28 mouse cellular contexts compared by ENCODE assay signal in genomic region chr12:13196146-13196545, GRCm38 (mm10). TPM values are rescaled to one million over a fixed set of nuclear protein-coding genes. Genes with fewer than 3 reads are reported as not detected.
DNase-seq lines count a peak whose midpoint lies in the region; ATAC-seq and TF ChIP-seq lines count a peak whose summit lies in the region.
"Had no signal": no experiment of that assay in that cellular context is flagged by ENCODE, and none has a peak within 500 bp of the region (broad histone marks: within the 10 kb centered on the region; RNA-seq: fewer than 3 reads in every experiment).

No protein-coding gene starts in this region.

- no peak for TF ChIP-seq POLR2A in liver, adult 2 months (IDR thresholded peaks at IDR 0.05; ENCODE audit: extremely low read depth, insufficient read depth, low read length)

- no peak overlapping the region for H3K9ac ChIP-seq in liver, adult 2 months (ENCODE audit: low read depth, low read length)
- H3K9ac ChIP-seq in liver, postnatal 0 days (replicated peaks) = no peak overlapping the region
- H3K9ac ChIP-seq in liver, embryonic 11.5 days (ENCODE audit: low read depth, low read length) = no peak overlapping the region
- H3K9ac ChIP-seq: embryonic facial prominence, embryonic 13.5 days; embryonic facial prominence, embryonic 15.5 days; forebrain, embryonic 12.5 days had no signal

- TF ChIP-seq CTCF in liver, adult 2 months (IDR thresholded peaks at IDR 0.05; ENCODE audit: low read depth, low read length) = no peak
- TF ChIP-seq CTCF in liver, postnatal 0 days (IDR thresholded peaks at IDR 0.05; ENCODE audit: low read depth) = no peak

- no peak overlapping the region for H3K4me2 ChIP-seq in liver, postnatal 0 days (ENCODE audit: low read depth, low read length)
- H3K4me2 ChIP-seq in liver, embryonic 11.5 days = no peak overlapping the region
- H3K4me2 ChIP-seq: embryonic facial prominence, embryonic 13.5 days; embryonic facial prominence, embryonic 15.5 days; forebrain, embryonic 12.5 days had no signal

- peak; percentile 99 for ATAC-seq in liver, postnatal 0 days
- ATAC-seq in liver, embryonic 11.5 days (replicated peaks; ENCODE audit: low FRiP score) = no peak
- ATAC-seq: activated CD4-positive, CD25-positive, alpha-beta regulatory T cell, adult 4 months; CD4-positive, CD25-positive, alpha-beta regulatory T cell, adult 4 months; forebrain, embryonic 14.5 days; forebrain, embryonic 16.5 days; Patski had no signal

- 33% methylated on average over 4 of the region's 4 CpGs for WGBS in liver, adult 2 months
- 49% methylated on average over 4 of the region's 4 CpGs for WGBS in liver, postnatal 0 days (ENCODE audit: insufficient replicate concordance)
- WGBS in liver, embryonic 11.5 days = 74% methylated on average over 4 of the region's 4 CpGs

- H3K36me3 ChIP-seq in liver, adult 2 months (ENCODE audit: control insufficient read depth, insufficient read depth, low read length) = no peaks in the 10 kb centered on the region
- no peaks in the 10 kb centered on the region for H3K36me3 ChIP-seq in liver, postnatal 0 days (replicated peaks; ENCODE audit: insufficient read depth, low read length)
- H3K36me3 ChIP-seq in liver, embryonic 11.5 days (ENCODE audit: control insufficient read depth, insufficient read depth, low read length) = no peaks in the 10 kb centered on the region
- H3K36me3 ChIP-seq: embryonic facial prominence, embryonic 13.5 days; embryonic facial prominence, embryonic 15.5 days; forebrain, embryonic 10.5 days; forebrain, embryonic 12.5 days; G1E had no signal

- H3K27ac ChIP-seq in liver, adult 2 months (replicated peaks; ENCODE audit: insufficient read depth, low read depth, low read length) = no peak overlapping the region
- no peak overlapping the region for H3K27ac ChIP-seq in liver, postnatal 0 days (ENCODE audit: low read depth)
- H3K27ac ChIP-seq in liver, embryonic 11.5 days (ENCODE audit: low read depth, low read length) = no peak overlapping the region
- H3K27ac ChIP-seq: embryonic facial prominence, embryonic 13.5 days; embryonic facial prominence, embryonic 15.5 days; forebrain, embryonic 10.5 days; forebrain, embryonic 12.5 days had no signal

- no peaks in the 10 kb centered on the region for H3K9me3 ChIP-seq in liver, postnatal 0 days (ENCODE audit: low read length)
- H3K9me3 ChIP-seq in liver, embryonic 11.5 days (ENCODE audit: control insufficient read depth, low read length) = no peaks in the 10 kb centered on the region
- H3K9me3 ChIP-seq: embryonic facial prominence, embryonic 13.5 days; embryonic facial prominence, embryonic 15.5 days; forebrain, embryonic 10.5 days; forebrain, embryonic 12.5 days; G1E had no signal

- DNase-seq in liver, adult 2 months (ENCODE audit: extremely low read depth, low read depth, low spot score) = peak; percentile 34
- no peak for DNase-seq in liver
- DNase-seq in liver, postnatal 0 days = no peak
- no peak for DNase-seq in liver, embryonic 11.5 days (ENCODE audit: low spot score)
- no peak for DNase-seq in gastrocnemius, postnatal 36 days
- DNase-seq: adrenal gland, adult 2 months; adrenal gland, postnatal 10 days; adrenal gland, postnatal 25 days; B cell, adult 2 months; cerebellum, adult 11 months; cerebellum, adult 18-20 months; cerebellum, adult 8-10 months; cerebellum, adult 9-11 months; cerebellum, postnatal 14 days; cerebellum, postnatal 36 days; embryo, embryonic 11 days had no signal

- H3K27me3 ChIP-seq in liver, adult 2 months (ENCODE audit: control insufficient read depth, insufficient read depth, low read length) = no peaks in the 10 kb centered on the region
- no peaks in the 10 kb centered on the region for H3K27me3 ChIP-seq in liver, postnatal 0 days (ENCODE audit: insufficient read depth, low read length)
- no peaks in the 10 kb centered on the region for H3K27me3 ChIP-seq in liver, embryonic 11.5 days (replicated peaks; ENCODE audit: control insufficient read depth, insufficient read depth, low read length)
- H3K27me3 ChIP-seq: CH12.LX; embryonic facial prominence, embryonic 13.5 days; embryonic facial prominence, embryonic 15.5 days; forebrain, embryonic 12.5 days; Patski had no signal

- H3K79me2 ChIP-seq in liver, adult 2 months (ENCODE audit: control insufficient read depth, insufficient read depth, low read length) = no peaks in the 10 kb centered on the region

- TF ChIP-seq EP300 in liver, postnatal 0 days (IDR thresholded peaks at IDR 0.05; ENCODE audit: low read depth) = peak; percentile 37; the same call in 1 of the 2 replicates

- intact Hi-C loops in gastrocnemius, postnatal 36 days (cut with DNase I) = no loop called here

- no peak overlapping the region for H3K4me3 ChIP-seq in liver, adult 2 months (ENCODE audit: insufficient read depth, low read depth, low read length)
- no peak overlapping the region for H3K4me3 ChIP-seq in liver, postnatal 0 days (ENCODE audit: low read depth, low read length)
- H3K4me3 ChIP-seq in liver, embryonic 11.5 days (ENCODE audit: low read depth, low read length) = no peak overlapping the region
- H3K4me3 ChIP-seq: embryonic facial prominence, embryonic 13.5 days; embryonic facial prominence, embryonic 15.5 days; erythroblast, embryonic 14.5 days; forebrain, embryonic 10.5 days; forebrain, embryonic 12.5 days had no signal

- no peaks in the 10 kb centered on the region for H3K4me1 ChIP-seq in liver, adult 2 months (ENCODE audit: control insufficient read depth, insufficient read depth, low read length)
- no peaks in the 10 kb centered on the region for H3K4me1 ChIP-seq in liver, postnatal 0 days (ENCODE audit: insufficient read depth)
- no peaks in the 10 kb centered on the region for H3K4me1 ChIP-seq in liver, embryonic 11.5 days (replicated peaks; ENCODE audit: control insufficient read depth, insufficient read depth, low read length)
- H3K4me1 ChIP-seq: embryonic facial prominence, embryonic 13.5 days; embryonic facial prominence, embryonic 15.5 days; forebrain, embryonic 12.5 days had no signal

RNA-seq across cellular contexts. Expression of gene Ddx1, which starts 52.9 kb away (rescaled TPM):
- total RNA-seq in liver, adult 2 months (2014; rRNA removed) = 34.8 and 50.5 TPM in 2 replicates
- polyA plus RNA-seq in liver, adult 2 months (2012; rRNA removed) = 5.4 and 5.7 TPM in 2 replicates
- polyA plus RNA-seq in liver, postnatal 0 days (2015; fragmentation: Nextera tagmentation; extraction: Ambion mirVana) = 46.5 and 48.0 TPM in 2 replicates
- 158 and 196 TPM in 2 replicates for polyA plus RNA-seq in liver, embryonic 11.5 days (2014; fragmentation: Nextera tagmentation; extraction: Ambion mirVana)
- 100 to 1,000 TPM in 1 of 2 experiments, 10 to 100 TPM in 1; 91.7 to 113 TPM for total RNA-seq in gastrocnemius, postnatal 36 days (2021)
